Mouse (Mus musculus) Muller cell, postnatal 12 days (primary cell): ENCODE results near the gene Sirt2.

ENCODE experiments used
- DNase-seq: peaks from one replicate; pipeline ENCODE4 v3.0.0-alpha.2; 2015; ENCODE audit errors: inconsistent ontology term

Gene Sirt2

DNA sequence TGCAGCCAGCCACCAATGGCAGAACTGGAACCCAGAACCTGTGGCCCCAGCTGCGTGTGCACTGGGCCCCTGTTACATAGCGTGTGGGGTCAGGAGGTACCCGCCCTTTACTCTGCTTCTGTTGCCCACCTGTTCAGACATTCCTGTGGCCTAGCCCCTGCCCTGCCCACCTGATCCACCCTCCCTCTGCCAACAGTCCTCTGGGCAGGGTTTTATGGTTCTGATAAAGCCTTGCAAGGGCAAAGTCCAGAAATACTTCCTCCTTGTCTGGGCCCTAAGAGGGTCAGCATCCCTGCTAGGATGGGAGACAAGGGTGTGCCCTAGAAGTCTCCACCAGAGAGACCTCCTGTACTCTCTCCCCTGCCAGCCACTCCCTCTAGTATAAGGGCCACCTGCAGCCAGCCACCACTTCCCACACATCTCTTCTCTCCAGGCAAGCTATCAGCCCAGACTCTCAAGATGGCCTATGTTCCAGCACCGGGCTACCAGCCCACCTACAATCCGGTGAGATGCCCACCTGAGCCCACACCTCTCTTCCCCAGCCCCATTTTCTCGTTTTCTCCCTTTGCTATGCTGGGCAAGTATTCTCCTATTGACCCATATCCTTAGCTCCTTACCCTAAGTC is 67.3 kb downstream of the Sirt2 start, which contains the start of gene Lgals4:
TSS of gene Lgals4 (plus strand) at position 132 of the 625 bp plus-strand sequence.
- no peak for DNase-seq

DNA sequence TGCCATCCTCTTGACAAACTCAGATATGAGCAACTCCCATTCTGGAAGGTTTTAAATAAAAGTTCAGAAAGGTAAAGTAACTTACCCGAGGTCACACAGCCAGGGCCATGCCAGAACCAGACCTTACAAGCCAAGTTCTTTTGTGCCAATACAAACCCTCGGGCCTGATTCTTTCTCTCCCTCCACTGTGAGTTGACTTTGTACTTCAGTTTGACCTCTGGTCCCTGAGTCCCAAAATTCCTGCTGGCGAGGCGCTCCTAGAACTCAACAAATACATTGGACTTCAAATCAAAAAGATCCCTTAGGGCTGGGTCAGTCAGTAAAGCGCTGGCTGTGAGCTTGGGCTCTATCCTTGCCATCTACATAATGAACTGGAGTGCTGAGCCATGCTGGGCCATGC is 70.4 kb downstream of the Sirt2 start:
- no peak for DNase-seq
